Mouse (Mus musculus) MEL (cell line): ENCODE data around the gene Fbxw7.
A peak's percentile ranks its signal among the peaks of the same experiment; 100 is the strongest.

Experiments used
- CHD1 ChIP-seq: IDR thresholded peaks from 2 replicates; pipeline ENCODE4 v1.6.1; 2012; ENCODE audit warnings: low read depth, mild to moderate bottlenecking, inconsistent platforms, low read length, improper control_type of control experiment
- CTCF ChIP-seq, 3 experiments: IDR thresholded peaks in 2 of 3; conservative IDR thresholded peaks in 1 of 3; 2 replicates each; pipeline ENCODE4 v1.5.1; 2011 to 2012; ENCODE audit warnings: low read length in 3 of 3, low read depth in 2 of 3, mild to moderate bottlenecking in 2 of 3, improper control_type of control experiment in 1 of 3, inconsistent platforms in 1 of 3, mixed read lengths in 1 of 3, moderate library complexity in 1 of 3; ENCODE audit not compliant: control insufficient read depth in 1 of 3, insufficient read depth in 1 of 3, poor library complexity in 1 of 3, severe bottlenecking in 1 of 3
- ETS1 ChIP-seq: IDR thresholded peaks from 2 replicates; pipeline ENCODE4 v1.6.1; 2012; ENCODE audit warnings: low read depth, mild to moderate bottlenecking, inconsistent platforms, low read length, improper control_type of control experiment, moderate library complexity
- MAFK ChIP-seq: IDR thresholded peaks from 2 replicates; pipeline ENCODE4 v1.6.1; 2011; ENCODE audit warnings: low read depth, mild to moderate bottlenecking, low read length, improper control_type of control experiment, borderline replicate concordance
- POLR2A ChIP-seq, 2 experiments: IDR thresholded peaks; 2 replicates each; pipeline ENCODE4 v1.6.1; 2011 to 2012; ENCODE audit warnings: low read length in 2 of 2, mild to moderate bottlenecking in 2 of 2, control low read depth in 1 of 2, improper control_type of control experiment in 1 of 2, low read depth in 1 of 2, moderate library complexity in 1 of 2; ENCODE audit not compliant: control insufficient read depth in 1 of 2, insufficient read depth in 1 of 2, poor library complexity in 1 of 2
- RCOR1 ChIP-seq: IDR thresholded peaks from 2 replicates; pipeline ENCODE4 v1.6.1; 2012; ENCODE audit warnings: low read depth, mild to moderate bottlenecking, inconsistent platforms, low read length, improper control_type of control experiment
- TAL1 ChIP-seq: IDR thresholded peaks from 2 replicates; pipeline ENCODE4 v1.6.1; 2012; ENCODE audit warnings: mild to moderate bottlenecking, inconsistent platforms, low read length, moderate library complexity, mixed read lengths
- TBP ChIP-seq: IDR thresholded peaks from 2 replicates; pipeline ENCODE4 v1.8.0; 2011; ENCODE audit warnings: low read depth, low read length, improper control_type of control experiment
- TCF12 ChIP-seq: IDR thresholded peaks from 2 replicates; pipeline ENCODE4 v1.6.1; 2014; ENCODE audit warnings: low read depth, mild to moderate bottlenecking, inconsistent platforms, low read length, improper control_type of control experiment, moderate library complexity
- UBTF ChIP-seq: IDR thresholded peaks from 2 replicates; pipeline ENCODE4 v1.6.1; 2012; ENCODE audit warnings: low read depth, mild to moderate bottlenecking, inconsistent platforms, low read length, improper control_type of control experiment, moderate library complexity, borderline replicate concordance; ENCODE audit not compliant: insufficient read depth
- ZMIZ1 ChIP-seq: IDR thresholded peaks from 2 replicates; pipeline ENCODE4 v1.6.1; 2012; ENCODE audit warnings: low read depth, mild to moderate bottlenecking, inconsistent platforms, low read length, improper control_type of control experiment, moderate library complexity

GRCm38 (mm10) chr3:84944933-84945332, 129.9 kb downstream of the Fbxw7 start:
- 0 out of 2 replicates have a peak, but pooled peaks have one; percentile 21 for TF ChIP-seq MAFK
- TF ChIP-seq RCOR1: 0 out of 2 replicates have a peak, but pooled peaks have one; percentile 55
- TF ChIP-seq CTCF (IDR thresholded peaks at IDR 0.05 in 2 of 3, conservative IDR thresholded peaks at IDR 0.05 in 1 of 3; ENCODE audit: control insufficient read depth in 1 of 3, insufficient read depth in 1 of 3, low read depth in 2 of 3, low read length in 3 of 3, poor library complexity in 1 of 3, severe bottlenecking in 1 of 3): no peak
- peak; percentile 82 for TF ChIP-seq TCF12
- peak; percentile 88 for TF ChIP-seq ETS1
- TF ChIP-seq TBP: no peak
- peak; percentile 77 for TF ChIP-seq TAL1
- TF ChIP-seq POLR2A (IDR thresholded peaks at IDR 0.05; ENCODE audit: control insufficient read depth in 1 of 2, insufficient read depth in 1 of 2, low read depth in 1 of 2, low read length in 2 of 2, poor library complexity in 1 of 2): no peak
- TF ChIP-seq ZMIZ1: no peak
- TF ChIP-seq UBTF: no peak
- TF ChIP-seq CHD1: no peak
